8 mouse cellular contexts compared by ENCODE assay signal in genomic region chr15:88618008-88618773, GRCm38 (mm10). TPM values are rescaled to one million over a fixed set of nuclear protein-coding genes. Genes with fewer than 3 reads are reported as not detected.
DNase-seq lines count a peak whose midpoint lies in the region.

No protein-coding gene starts in this region.

- peak; percentile 2 to 15 for DNase-seq in heart, adult 18-20 months
- no peak for DNase-seq in heart, adult 9 months (ENCODE audit: low spot score in 2 of 2)
- peak; percentile 9 for DNase-seq in 416B (ENCODE audit: low read depth)
- DNase-seq in cerebellum, adult 18-20 months = peak; percentile 91 to 94
- DNase-seq in forelimb bud, embryonic 11.5 days (ENCODE audit: low read depth, low spot score) = peak; percentile 45
- DNase-seq in left cerebral cortex, postnatal 4 days = peak; percentile 84
- peak; percentile 50 for DNase-seq in testis, postnatal 10 days (ENCODE audit: low spot score)
- DNase-seq in c-Kit-positive CD71-positive TER-119-positive erythroid progenitor cells, embryonic 14.5 days (ENCODE audit: low spot score) = no peak

- intact Hi-C loops in left cerebral cortex, postnatal 4 days (cut with DNase I) = no loop called here

RNA-seq across cellular contexts. Expression of gene Zdhhc25, which starts 18.1 kb away (rescaled TPM):
- not detected for total RNA-seq in heart, adult 18-20 months (2021)
- total RNA-seq in left cerebral cortex, postnatal 4 days (2021) = not detected

Comparison
In these comparisons a context has a peak if more than half of its experiments do, and no peak if none do; other contexts are left out.
1. DNase-seq: peak in heart, adult 18-20 months (2 of 2), 416B (single experiment), cerebellum, adult 18-20 months (2 of 2), forelimb bud, embryonic 11.5 days (single experiment), left cerebral cortex, postnatal 4 days (single experiment) and testis, postnatal 10 days (single experiment); none in heart, adult 9 months (0 of 2) and c-Kit-positive CD71-positive TER-119-positive erythroid progenitor cells, embryonic 14.5 days (single experiment).